Mouse (Mus musculus) forebrain, embryonic 16.5 days (tissue): ENCODE data around the gene Ccr5. TPM values are rescaled to one million over a fixed set of nuclear protein-coding genes. Genes with fewer than 3 reads are reported as not detected.

Experiments used
- ATAC-seq: fragments of 200-750 bp; cut with Nextera tagmentation; 2 replicates; pipeline ENCODE4 v1.8.0; 2017; ENCODE audit warnings: mild to moderate bottlenecking, moderate library complexity
- H3K27ac ChIP-seq: fragments of 300-500 bp; sonication (generic); 2 replicates; pipeline ENCODE4 v1.5.1; 2014; ENCODE audit warnings: low read length, control low read depth
- H3K27me3 ChIP-seq: fragments of 300-500 bp; sonication (generic); replicated peaks from 2 replicates; pipeline ENCODE4 v1.6.1; 2014; ENCODE audit warnings: low read length; ENCODE audit not compliant: control insufficient read depth, insufficient read depth
- H3K36me3 ChIP-seq: fragments of 300-500 bp; sonication (generic); 2 replicates; pipeline ENCODE4 v1.6.1; 2014; ENCODE audit not compliant: control insufficient read depth, insufficient read depth
- H3K4me1 ChIP-seq: fragments of 300-500 bp; sonication (generic); replicated peaks from 2 replicates; pipeline ENCODE4 v1.6.1; 2014; ENCODE audit warnings: low read length; ENCODE audit not compliant: control insufficient read depth, insufficient read depth
- H3K4me2 ChIP-seq: fragments of 300-500 bp; sonication (generic); 2 replicates; pipeline ENCODE4 v1.6.1; 2014; ENCODE audit warnings: mild to moderate bottlenecking, low read length, control low read depth
- H3K4me3 ChIP-seq: fragments of 300-500 bp; sonication (generic); replicated peaks from 2 replicates; pipeline ENCODE4 v1.5.1; 2014; ENCODE audit warnings: mild to moderate bottlenecking, low read length, control low read depth
- H3K9ac ChIP-seq: fragments of 300-500 bp; sonication (generic); replicated peaks from 2 replicates; pipeline ENCODE4 v1.6.1; 2014; ENCODE audit warnings: low read depth, low read length, control low read depth
- H3K9me3 ChIP-seq: fragments of 300-500 bp; sonication (generic); 2 replicates; pipeline ENCODE4 v1.6.1; 2016; ENCODE audit warnings: low read length; ENCODE audit not compliant: control insufficient read depth
- WGBS: fragments of 180-500 bp; shearing (Covaris S2); extraction: QIAGEN DNeasy Blood & Tissue Kit; methylation state at CpG from one replicate; pipeline ENCODE4 v1.1.7; 2014; 5-methylcytosine and 5-hydroxymethylcytosine counted together
- polyA plus RNA-seq: library from polyadenylated mRNA; unstranded; fragments of >200 nt; fragmentation: Nextera tagmentation; extraction: Ambion mirVana; gene quantifications from 2 replicates; pipeline ENCODE4 v1.2.1, GENCODE M21; 2015

The Ccr5 gene
- polyA plus RNA-seq, 1 experiment from 2014 or later = 1.2 TPM

DNA sequence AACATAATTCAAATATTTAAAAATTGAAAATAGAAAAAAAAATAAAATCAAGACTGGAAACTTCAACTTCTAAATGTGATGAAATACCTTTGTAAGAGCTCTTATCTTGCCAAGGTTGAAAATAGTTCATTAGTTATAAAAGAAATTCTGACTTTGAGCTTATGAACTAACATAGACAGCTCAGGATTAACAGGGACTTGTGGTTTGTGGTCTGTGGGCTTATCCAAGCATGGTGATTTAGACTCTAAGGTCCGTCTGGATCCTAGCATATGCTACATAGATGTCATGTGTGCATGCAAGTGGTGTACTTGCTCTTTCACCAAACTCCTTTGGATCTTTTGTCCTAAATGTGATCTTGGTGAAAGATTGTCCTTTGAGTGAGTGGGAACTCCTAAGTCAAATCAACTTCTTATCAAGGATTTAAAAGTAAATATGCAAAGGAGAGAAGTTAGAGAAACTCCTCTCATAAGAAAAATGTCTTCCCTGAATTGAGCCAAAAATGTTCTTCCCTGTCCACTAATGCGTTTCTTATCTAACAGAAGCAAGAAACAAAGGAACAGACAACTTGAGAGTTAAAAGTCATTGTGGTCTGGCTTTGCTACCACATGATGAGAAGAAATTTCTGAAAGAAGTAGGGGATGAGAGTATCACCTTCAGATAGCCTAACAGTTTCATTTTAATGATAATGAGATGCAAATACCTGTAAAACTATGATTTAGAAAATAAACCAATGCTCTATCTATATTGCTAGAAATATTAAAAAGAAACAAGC, 12.8 kb upstream of the Ccr5 start:
- ATAC-seq = no peak
- H3K9me3 ChIP-seq = no peaks in the 10 kb centered on the region
- whole genome bisulfite sequencing = 72% methylated on average over 2 of the region's 2 CpGs
- no peaks in the 10 kb centered on the region for H3K27me3 ChIP-seq
- no peaks in the 10 kb centered on the region for H3K36me3 ChIP-seq
- no peak overlapping the region for H3K4me3 ChIP-seq
- no peaks in the 10 kb centered on the region for H3K4me1 ChIP-seq
- no peak overlapping the region for H3K4me2 ChIP-seq
- H3K27ac ChIP-seq = no peak overlapping the region
- no peak overlapping the region for H3K9ac ChIP-seq

DNA sequence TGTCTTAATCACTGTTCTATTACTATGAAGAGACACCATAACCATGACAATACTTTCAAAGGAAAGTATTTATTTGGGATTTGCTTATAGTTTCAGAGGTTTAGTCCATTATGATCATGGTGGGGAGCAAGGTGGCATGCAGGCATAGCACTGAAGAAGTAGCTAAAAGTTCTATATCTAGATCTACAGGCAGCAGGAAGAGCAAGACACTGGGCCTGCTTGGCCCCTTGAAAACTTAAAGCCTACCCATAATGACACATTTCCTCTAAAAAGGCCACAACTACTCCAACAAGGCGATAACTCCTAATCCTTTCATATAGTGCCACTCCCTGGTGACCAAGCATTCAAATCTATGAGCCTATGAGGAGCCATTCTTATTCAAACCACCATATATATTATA, 9.3 kb upstream of the Ccr5 start:
- Histone ChIP-seq H3K36me3 (no peaks in the 10 kb centered on the region), H3K9ac (no peak overlapping the region), H3K4me3 (no peak overlapping the region), H3K27ac (no peak overlapping the region), H3K27me3 (no peaks in the 10 kb centered on the region), H3K4me2 (no peak overlapping the region), H3K9me3 (no peaks in the 10 kb centered on the region), H3K4me1 (no peaks in the 10 kb centered on the region)
- ATAC-seq = no peak
- 85% methylated on average over 1 of the region's 1 CpGs for WGBS

DNA sequence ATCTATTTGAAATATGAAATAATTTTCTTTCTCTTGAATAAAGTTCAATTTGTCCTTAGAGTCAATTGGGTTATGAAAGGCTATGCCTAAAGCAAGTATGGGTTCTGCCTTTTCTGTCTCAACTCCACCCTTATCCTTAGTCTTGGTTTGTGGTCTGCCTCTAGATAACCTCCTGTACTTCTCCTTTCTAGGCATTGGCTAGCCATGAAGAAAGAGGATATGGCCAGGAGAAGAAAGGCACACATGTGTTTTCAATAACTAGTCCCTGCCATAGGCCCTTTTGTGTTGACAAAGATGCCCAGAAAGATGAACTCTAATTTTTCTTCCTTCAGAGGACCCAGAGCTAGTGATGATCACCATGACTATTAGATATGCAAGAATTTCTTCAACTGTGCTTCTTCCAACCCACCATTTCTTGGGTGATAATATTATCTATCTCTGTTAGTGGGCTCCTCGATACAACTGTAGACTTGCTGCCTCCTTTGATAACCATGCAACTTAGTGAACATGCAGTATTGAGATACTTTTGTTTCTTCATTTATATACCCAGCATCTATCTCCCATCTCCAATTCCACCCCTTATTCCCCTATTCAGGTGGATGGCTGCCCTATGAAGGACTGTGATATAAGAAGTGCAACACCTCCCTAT, 8.6 kb upstream of the Ccr5 start:
- no peak for ATAC-seq
- WGBS = 100% methylated on average over 1 of the region's 1 CpGs
- no peak overlapping the region for H3K9ac ChIP-seq
- H3K4me1 ChIP-seq = no peaks in the 10 kb centered on the region
- no peaks in the 10 kb centered on the region for H3K9me3 ChIP-seq
- no peak overlapping the region for H3K27ac ChIP-seq
- no peaks in the 10 kb centered on the region for H3K36me3 ChIP-seq
- H3K27me3 ChIP-seq = no peaks in the 10 kb centered on the region
- H3K4me2 ChIP-seq = no peak overlapping the region
- H3K4me3 ChIP-seq = no peak overlapping the region

DNA sequence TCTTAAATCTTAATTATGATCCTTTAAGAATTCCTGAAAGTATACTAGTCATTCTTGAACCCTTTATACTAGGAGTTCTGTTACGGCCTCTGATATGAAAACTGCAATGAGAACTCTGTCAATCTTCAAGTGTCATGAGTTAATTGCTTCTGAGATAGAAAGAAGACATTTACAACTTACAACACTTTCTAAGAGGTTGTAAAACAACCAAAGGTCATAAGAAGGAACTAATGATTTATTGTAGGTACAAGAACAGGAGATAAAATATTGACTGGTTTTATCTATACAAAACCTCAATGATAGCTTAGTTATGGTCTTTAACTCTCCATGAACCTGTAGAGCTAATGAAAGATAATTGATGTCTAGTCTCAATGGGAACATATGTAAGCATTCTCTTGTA, 7.6 kb upstream of the Ccr5 start:
- H3K9me3 ChIP-seq = no peaks in the 10 kb centered on the region
- WGBS = 88% methylated on average over 1 of the region's 1 CpGs

DNA sequence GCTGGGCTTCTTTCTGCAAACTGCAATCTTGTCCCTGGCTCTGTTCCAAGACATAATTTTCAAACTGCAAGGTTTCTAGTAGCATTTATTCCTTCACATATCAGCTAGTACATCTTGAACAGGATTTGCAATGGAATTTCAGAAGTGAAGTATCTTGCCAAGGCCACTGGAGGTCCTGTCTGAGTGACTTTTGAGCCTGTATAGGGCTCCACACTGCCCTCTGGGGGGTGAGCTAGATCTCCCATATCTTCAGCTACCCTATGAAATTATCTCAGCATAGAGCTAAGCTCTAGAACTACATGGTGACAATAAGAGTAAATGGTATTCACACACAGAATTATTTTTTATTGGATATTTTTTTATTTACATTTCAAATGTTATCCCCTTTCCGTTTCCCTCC, 2.9 kb upstream of the Ccr5 start:
- no peak overlapping the region for H3K4me2 ChIP-seq
- no peaks in the 10 kb centered on the region for H3K4me1 ChIP-seq
- ATAC-seq = no peak
- H3K36me3 ChIP-seq = no peaks in the 10 kb centered on the region
- H3K27me3 ChIP-seq = no peaks in the 10 kb centered on the region
- WGBS = 100% methylated on average over 1 of the region's 1 CpGs
- no peak overlapping the region for H3K27ac ChIP-seq
- H3K4me3 ChIP-seq = no peak overlapping the region
- no peak overlapping the region for H3K9ac ChIP-seq
- no peaks in the 10 kb centered on the region for H3K9me3 ChIP-seq

More for the DNA sequence above, 7.6 kb upstream of the Ccr5 start:
- ATAC-seq = no peak
- Histone ChIP-seq H3K27me3 (no peaks in the 10 kb centered on the region), H3K4me1 (no peaks in the 10 kb centered on the region), H3K4me2 (no peak overlapping the region), H3K4me3 (no peak overlapping the region), H3K9ac (no peak overlapping the region), H3K36me3 (no peaks in the 10 kb centered on the region), H3K27ac (no peak overlapping the region)

DNA sequence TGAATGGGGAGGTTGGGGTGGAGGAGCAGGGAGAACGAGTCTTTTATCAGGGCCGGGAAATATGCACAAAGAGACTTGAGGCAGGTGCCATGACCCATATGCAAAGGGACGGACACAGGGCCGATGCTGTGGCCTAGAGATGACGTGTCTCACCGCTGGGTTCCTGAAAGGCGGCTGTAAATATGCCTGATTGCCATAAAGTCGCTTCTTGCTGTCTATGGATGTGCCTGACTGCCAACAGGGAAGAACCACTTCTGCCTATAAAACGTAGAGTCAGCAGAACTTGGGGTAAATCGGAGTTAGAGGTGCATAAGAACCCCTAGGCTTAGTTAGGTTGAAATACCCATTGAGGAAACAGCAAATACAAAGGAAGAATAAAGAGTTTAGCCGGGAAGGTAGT, 4.2 kb downstream of the Ccr5 start:
- H3K27me3 ChIP-seq = no peaks in the 10 kb centered on the region
- no peaks in the 10 kb centered on the region for H3K36me3 ChIP-seq
- H3K27ac ChIP-seq = no peak overlapping the region
- no peak overlapping the region for H3K9ac ChIP-seq
- H3K4me2 ChIP-seq = no peak overlapping the region
- ATAC-seq = no peak
- H3K4me3 ChIP-seq = no peak overlapping the region
- WGBS = 78% methylated on average over 11 of the region's 11 CpGs
- H3K4me1 ChIP-seq = no peaks in the 10 kb centered on the region
- no peaks in the 10 kb centered on the region for H3K9me3 ChIP-seq

DNA sequence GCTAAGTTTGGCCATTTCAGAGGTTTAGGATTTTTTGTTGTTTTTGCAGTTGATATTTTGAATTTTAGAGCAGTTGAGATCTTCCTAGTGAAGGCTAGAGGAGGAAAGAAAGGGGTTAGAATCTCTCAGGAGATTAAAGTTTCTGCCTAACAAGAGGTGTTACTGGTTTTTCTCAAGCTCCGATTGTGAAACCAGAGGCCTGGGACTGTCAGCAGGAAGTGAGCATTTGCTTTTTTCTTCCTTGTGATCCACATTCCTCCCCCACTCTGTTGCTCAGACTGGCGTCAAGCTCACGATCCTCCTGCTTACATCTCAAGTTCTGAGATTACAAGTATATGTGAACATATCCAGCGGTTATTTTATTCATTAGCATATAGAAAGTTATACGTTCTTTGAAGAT, 5.0 kb downstream of the Ccr5 start:
- no peak for ATAC-seq

DNA sequence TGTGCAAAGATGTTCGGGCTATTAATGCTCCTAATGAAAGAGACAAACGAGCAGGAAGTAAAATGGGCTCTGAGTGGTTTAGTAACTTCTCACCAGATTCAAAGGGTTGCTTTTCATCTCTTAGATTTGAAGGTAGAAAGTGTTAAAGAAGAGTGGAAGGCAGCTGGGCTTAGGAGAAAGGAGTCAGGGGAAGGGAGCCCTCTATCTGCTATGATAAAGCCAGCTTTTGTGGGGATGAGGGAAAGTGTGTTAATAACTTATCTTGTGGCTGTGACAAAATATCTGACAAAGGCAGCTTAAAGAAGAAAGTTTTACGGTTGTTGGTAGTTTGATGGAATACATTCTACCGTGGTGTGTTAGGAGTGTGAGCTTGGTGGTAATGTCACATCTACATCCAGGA, 6.1 kb downstream of the Ccr5 start:
- 45% methylated on average over 4 of the region's 4 CpGs for WGBS
- Histone ChIP-seq H3K9me3 (no peaks in the 10 kb centered on the region), H3K36me3 (no peaks in the 10 kb centered on the region), H3K4me1 (no peaks in the 10 kb centered on the region), H3K4me2 (no peak overlapping the region), H3K27ac (no peak overlapping the region), H3K4me3 (no peak overlapping the region), H3K27me3 (no peaks in the 10 kb centered on the region), H3K9ac (no peak overlapping the region)
- ATAC-seq = no peak

More for the DNA sequence above, 5.0 kb downstream of the Ccr5 start:
- no peak overlapping the region for H3K4me3 ChIP-seq
- H3K9me3 ChIP-seq = no peaks in the 10 kb centered on the region
- no peaks in the 10 kb centered on the region for H3K27me3 ChIP-seq
- H3K9ac ChIP-seq = no peak overlapping the region
- 61% methylated on average over 5 of the region's 5 CpGs for WGBS
- H3K4me2 ChIP-seq = no peak overlapping the region
- no peaks in the 10 kb centered on the region for H3K4me1 ChIP-seq
- no peaks in the 10 kb centered on the region for H3K36me3 ChIP-seq
- H3K27ac ChIP-seq = no peak overlapping the region

DNA sequence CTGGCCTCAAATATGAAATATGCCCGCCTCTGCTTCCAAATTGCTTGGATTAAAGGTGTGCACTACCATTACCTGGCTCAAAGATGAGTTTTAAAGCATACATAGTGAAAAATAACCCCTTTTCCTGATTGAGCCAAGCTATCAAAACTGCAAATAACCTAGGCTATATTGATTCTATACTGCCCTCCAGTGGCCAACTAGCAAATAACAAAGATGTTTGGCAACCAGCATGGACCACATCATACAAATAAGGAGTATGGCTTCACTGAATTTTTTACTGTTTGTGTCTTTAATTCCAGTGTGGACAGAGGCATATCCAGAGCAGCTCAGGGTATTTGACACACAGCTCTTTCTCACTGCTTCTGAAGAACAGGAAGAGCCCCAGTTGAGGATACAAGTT, 7.0 kb downstream of the Ccr5 start:
- no peak; the same call in 1 of the 2 replicates for ATAC-seq
- no peak overlapping the region for H3K4me3 ChIP-seq
- H3K27ac ChIP-seq = no peak overlapping the region
- H3K9ac ChIP-seq = no peak overlapping the region
- no peak overlapping the region for H3K4me2 ChIP-seq
- H3K4me1 ChIP-seq = no peaks in the 10 kb centered on the region
- no peaks in the 10 kb centered on the region for H3K27me3 ChIP-seq
- H3K9me3 ChIP-seq = no peaks in the 10 kb centered on the region
- no peaks in the 10 kb centered on the region for H3K36me3 ChIP-seq
- WGBS = 5% methylated on average over 1 of the region's 1 CpGs
